Mouse (Mus musculus): ENCODE results near the gene Stk10. TPM values are rescaled to one million over a fixed set of nuclear protein-coding genes. Genes with fewer than 3 reads are reported as not detected.

Gene Stk10
- polyA plus RNA-seq, 1 experiment, result 30.0 TPM

- TF ChIP-seq GATA1 (IDR thresholded peaks at IDR 0.05; ENCODE audit: low read length), result no peak
These were observed 57.1 kb downstream of the Stk10 start for GRCm38 (mm10) chr11:32590205-32590604.

- no peak for TF ChIP-seq GATA1 (IDR thresholded peaks at IDR 0.05; ENCODE audit: low read length)
These were observed 59.1 kb downstream of the Stk10 start for GRCm38 (mm10) chr11:32591921-32592850.

- TF ChIP-seq GATA1 (IDR thresholded peaks at IDR 0.05; ENCODE audit: low read length), result no peak
These were observed 60.0 kb downstream of the Stk10 start for GRCm38 (mm10) chr11:32593081-32593480.

GRCm38 (mm10) chr11:32594122-32594521 is 61.0 kb downstream of the Stk10 start:
- no peak for TF ChIP-seq GATA1 (IDR thresholded peaks at IDR 0.05; ENCODE audit: low read length)

GRCm38 (mm10) chr11:32600371-32600770 is 67.3 kb downstream of the Stk10 start:
- no peak for TF ChIP-seq GATA1 (IDR thresholded peaks at IDR 0.05; ENCODE audit: low read length)

GRCm38 (mm10) chr11:32601528-32602323 is 68.6 kb downstream of the Stk10 start:
- TF ChIP-seq GATA1 (IDR thresholded peaks at IDR 0.05; ENCODE audit: low read length), result no peak

GRCm38 (mm10) chr11:32604663-32605062 is 71.6 kb downstream of the Stk10 start:
- TF ChIP-seq GATA1 (IDR thresholded peaks at IDR 0.05; ENCODE audit: low read length), result no peak

- TF ChIP-seq GATA1 (IDR thresholded peaks at IDR 0.05; ENCODE audit: low read length), result no peak
These were observed 72.2 kb downstream of the Stk10 start for GRCm38 (mm10) chr11:32605131-32605860.

GRCm38 (mm10) chr11:32605907-32606306 is 72.8 kb downstream of the Stk10 start:
- TF ChIP-seq GATA1 (IDR thresholded peaks at IDR 0.05; ENCODE audit: low read length), result no peak

- TF ChIP-seq GATA1 (IDR thresholded peaks at IDR 0.05; ENCODE audit: low read length), result no peak
These were observed 74.2 kb downstream of the Stk10 start for GRCm38 (mm10) chr11:32607319-32607718.

- no peak for TF ChIP-seq GATA1 (IDR thresholded peaks at IDR 0.05; ENCODE audit: low read length)
These were observed 77.5 kb downstream of the Stk10 start for GRCm38 (mm10) chr11:32610616-32611015.

- TF ChIP-seq GATA1 (IDR thresholded peaks at IDR 0.05; ENCODE audit: low read length), result no peak
These were observed 79.2 kb downstream of the Stk10 start for GRCm38 (mm10) chr11:32612304-32612703.

- no peak for TF ChIP-seq GATA1 (IDR thresholded peaks at IDR 0.05; ENCODE audit: low read length)
These were observed 81.4 kb downstream of the Stk10 start for GRCm38 (mm10) chr11:32614463-32614862.

GRCm38 (mm10) chr11:32615561-32615960 is 82.5 kb downstream of the Stk10 start:
- TF ChIP-seq GATA1 (IDR thresholded peaks at IDR 0.05; ENCODE audit: low read length), result no peak

- TF ChIP-seq GATA1 (IDR thresholded peaks at IDR 0.05; ENCODE audit: low read length), result no peak
These were observed 83.0 kb downstream of the Stk10 start for GRCm38 (mm10) chr11:32616091-32616490.

GRCm38 (mm10) chr11:32618036-32618435 is 84.9 kb downstream of the Stk10 start:
- no peak for TF ChIP-seq GATA1 (IDR thresholded peaks at IDR 0.05; ENCODE audit: low read length)
